Mouse (Mus musculus) heart, embryonic 13.5 days (tissue): ENCODE data around the gene E130308A19Rik. TPM values are rescaled to one million over a fixed set of nuclear protein-coding genes. Genes with fewer than 3 reads are reported as not detected.
"Not testable (repeated sequence)": the region's sequence is repeated elsewhere in the genome, so short reads cannot be mapped to it uniquely, and the experiment has no call there.

Experiments
- ATAC-seq: fragments of 200-750 bp; cut with Nextera tagmentation; 2 replicates; pipeline ENCODE4 v1.8.0; 2017; ENCODE audit warnings: moderate TSS enrichment; ENCODE audit not compliant: insufficient number of reproducible peaks, low FRiP score, low TSS enrichment; ENCODE audit errors: extremely low read depth
- H3K27ac ChIP-seq: fragments of 300-500 bp; sonication (generic); replicated peaks from 2 replicates; pipeline ENCODE4 v1.5.1; 2015; ENCODE audit warnings: moderate library complexity, mild to moderate bottlenecking, inconsistent platforms
- H3K27me3 ChIP-seq: fragments of 300-500 bp; sonication (generic); replicated peaks from 2 replicates; pipeline ENCODE4 v1.6.1; 2015; ENCODE audit warnings: mild to moderate bottlenecking, inconsistent platforms
- H3K36me3 ChIP-seq: fragments of 300-500 bp; sonication (generic); 2 replicates; pipeline ENCODE4 v1.6.1; 2015; ENCODE audit warnings: mild to moderate bottlenecking, inconsistent platforms
- H3K4me1 ChIP-seq: fragments of 300-500 bp; sonication (generic); 2 replicates; pipeline ENCODE4 v1.6.1; 2015; ENCODE audit warnings: inconsistent platforms
- H3K4me2 ChIP-seq: fragments of 300-500 bp; sonication (generic); 2 replicates; pipeline ENCODE4 v1.6.1; 2015; ENCODE audit warnings: inconsistent platforms, mild to moderate bottlenecking, moderate library complexity
- H3K4me3 ChIP-seq: fragments of 300-500 bp; sonication (generic); 2 replicates; pipeline ENCODE4 v1.5.1; 2015; ENCODE audit warnings: moderate library complexity, mild to moderate bottlenecking, inconsistent platforms
- H3K9ac ChIP-seq: fragments of 300-500 bp; sonication (generic); 2 replicates; pipeline ENCODE4 v1.6.1; 2015; ENCODE audit warnings: inconsistent platforms, mild to moderate bottlenecking, moderate library complexity
- H3K9me3 ChIP-seq: fragments of 300-500 bp; sonication (generic); 2 replicates; pipeline ENCODE4 v1.6.1; 2016; ENCODE audit warnings: inconsistent platforms
- WGBS: fragments of 180-500 bp; shearing (Covaris S2); methylation state at CpG from one replicate; pipeline ENCODE4 v1.1.7; 2015; ENCODE audit warnings: mixed read lengths; 5-methylcytosine and 5-hydroxymethylcytosine counted together
- polyA plus RNA-seq: library from polyadenylated mRNA; unstranded; fragments of >200 nt; fragmentation: Nextera tagmentation; extraction: Ambion mirVana; gene quantifications from 2 replicates; pipeline ENCODE4 v1.2.1, GENCODE M21; 2015

E130308A19Rik gene
- polyA plus RNA-seq, 1 experiment from 2014 or later: 20.5 TPM

- not testable (repeated sequence) for H3K4me2 ChIP-seq, H3K27me3 ChIP-seq, H3K27ac ChIP-seq, ATAC-seq, H3K36me3 ChIP-seq, H3K9ac ChIP-seq, H3K4me3 ChIP-seq, H3K4me1 ChIP-seq, H3K9me3 ChIP-seq
- 78% methylated on average over 2 of the region's 2 CpGs for WGBS
These were observed 167.6 kb downstream of the E130308A19Rik start for GRCm38 (mm10) chr4:59793626-59794025.

GRCm38 (mm10) chr4:59794116-59794515, 168.1 kb downstream of the E130308A19Rik start:
- no peak for ATAC-seq
- WGBS: 57% methylated on average over 2 of the region's 2 CpGs
- H3K27me3 ChIP-seq: no peaks in the 10 kb centered on the region
- no peak overlapping the region for H3K27ac ChIP-seq
- no peaks in the 10 kb centered on the region for H3K36me3 ChIP-seq
- no peak overlapping the region for H3K4me2 ChIP-seq
- no peaks in the 10 kb centered on the region for H3K4me1 ChIP-seq
- no peak overlapping the region for H3K9ac ChIP-seq
- no peak overlapping the region for H3K4me3 ChIP-seq
- no peaks in the 10 kb centered on the region for H3K9me3 ChIP-seq

GRCm38 (mm10) chr4:59795788-59796455, 169.9 kb downstream of the E130308A19Rik start:
- no peak for ATAC-seq
- no peaks in the 10 kb centered on the region for H3K4me1 ChIP-seq
- WGBS: 67% methylated on average over 2 of the region's 2 CpGs
- H3K4me3 ChIP-seq: no peak overlapping the region
- H3K36me3 ChIP-seq: no peaks in the 10 kb centered on the region
- H3K27ac ChIP-seq: no peak overlapping the region
- no peaks in the 10 kb centered on the region for H3K9me3 ChIP-seq
- H3K27me3 ChIP-seq: no peaks in the 10 kb centered on the region
- no peak overlapping the region for H3K4me2 ChIP-seq
- H3K9ac ChIP-seq: no peak overlapping the region

- WGBS: 70% methylated on average over 5 of the region's 5 CpGs
- Histone ChIP-seq H3K4me3 (no peak overlapping the region), H3K4me2 (no peak overlapping the region), H3K36me3 (no peaks in the 10 kb centered on the region), H3K4me1 (peaks cover 9% of the 10 kb centered on the region), H3K27me3 (no peaks in the 10 kb centered on the region), H3K9ac (no peak overlapping the region), H3K9me3 (no peaks in the 10 kb centered on the region), H3K27ac (no peak overlapping the region)
- ATAC-seq: no peak
These were observed 174.2 kb downstream of the E130308A19Rik start for GRCm38 (mm10) chr4:59800181-59800580.

- Histone ChIP-seq H3K4me3 (no peak within 1 kb of the TSS), H3K9ac (no peak within 1 kb of the TSS), H3K9me3 (no peaks in the 10 kb centered on the region), H3K4me1 (peaks cover 13% of the 10 kb centered on the region), H3K27me3 (no peaks in the 10 kb centered on the region), H3K36me3 (no peaks in the 10 kb centered on the region), H3K27ac (no peak within 1 kb of the TSS), H3K4me2 (no peak within 1 kb of the TSS)
- no peak for ATAC-seq
These were observed 175.5 kb downstream of the E130308A19Rik start, which contains the start of gene Inip for GRCm38 (mm10) chr4:59801489-59801888. Gene Inip (minus strand): TSS chr4:59801589.

GRCm38 (mm10) chr4:59802107-59802506, 176.1 kb downstream of the E130308A19Rik start:
- no peaks in the 10 kb centered on the region for H3K36me3 ChIP-seq
- ATAC-seq: no peak
- H3K27ac ChIP-seq: no peak overlapping the region
- H3K4me3 ChIP-seq: no peak overlapping the region
- WGBS: 70% methylated on average over 6 of the region's 6 CpGs
- no peaks in the 10 kb centered on the region for H3K9me3 ChIP-seq
- H3K9ac ChIP-seq: no peak overlapping the region
- peaks cover 19% of the 10 kb centered on the region for H3K4me1 ChIP-seq
- no peaks in the 10 kb centered on the region for H3K27me3 ChIP-seq
- H3K4me2 ChIP-seq: no peak overlapping the region

GRCm38 (mm10) chr4:59802792-59803191, 176.8 kb downstream of the E130308A19Rik start:
- Histone ChIP-seq H3K4me1 (peaks cover 26% of the 10 kb centered on the region), H3K27ac (no peak overlapping the region), H3K9me3 (no peaks in the 10 kb centered on the region), H3K9ac (no peak overlapping the region), H3K27me3 (no peaks in the 10 kb centered on the region), H3K36me3 (no peaks in the 10 kb centered on the region), H3K4me3 (no peak overlapping the region), H3K4me2 (no peak overlapping the region)
- ATAC-seq: no peak
- WGBS: 46% methylated on average over 4 of the region's 4 CpGs

GRCm38 (mm10) chr4:59803358-59803757, 177.3 kb downstream of the E130308A19Rik start:
- 81% methylated on average over 5 of the region's 5 CpGs for WGBS
- H3K4me2 ChIP-seq: no peak overlapping the region
- H3K9me3 ChIP-seq: no peaks in the 10 kb centered on the region
- ATAC-seq: no peak
- H3K27me3 ChIP-seq: no peaks in the 10 kb centered on the region
- no peak overlapping the region for H3K4me3 ChIP-seq
- H3K36me3 ChIP-seq: no peaks in the 10 kb centered on the region
- no peak overlapping the region for H3K9ac ChIP-seq
- peaks cover 26% of the 10 kb centered on the region for H3K4me1 ChIP-seq
- H3K27ac ChIP-seq: no peak overlapping the region

GRCm38 (mm10) chr4:59804754-59805153, 178.7 kb downstream of the E130308A19Rik start:
- H3K9me3 ChIP-seq: no peaks in the 10 kb centered on the region
- ATAC-seq: no peak
- H3K4me2 ChIP-seq: peak overlapping the region; percentile 99
- H3K27me3 ChIP-seq: no peaks in the 10 kb centered on the region
- peaks cover 4% of the 10 kb centered on the region; the same call in 1 of the 2 replicates for H3K36me3 ChIP-seq
- peaks cover 26% of the 10 kb centered on the region for H3K4me1 ChIP-seq
- 72% methylated on average over 1 of the region's 1 CpGs for WGBS
- peak overlapping the region; percentile 95 for H3K9ac ChIP-seq
- H3K4me3 ChIP-seq: peak overlapping the region; percentile 97
- H3K27ac ChIP-seq: peak overlapping the region; percentile 70

GRCm38 (mm10) chr4:59805181-59805967, 179.4 kb downstream of the E130308A19Rik start, which contains the start of gene Snx30:
Gene Snx30 (plus strand): TSS chr4:59805840.
- peak; percentile 83 for ATAC-seq
- peaks cover 4% of the 10 kb centered on the region; the same call in 1 of the 2 replicates for H3K36me3 ChIP-seq

GRCm38 (mm10) chr4:59805968-59806878, 180.2 kb downstream of the E130308A19Rik start:
- WGBS: 0% methylated on average over 56 of the region's 58 CpGs
- Histone ChIP-seq H3K9me3 (no peaks in the 10 kb centered on the region), H3K4me3 (peak overlapping the region; percentile 97), H3K27me3 (no peaks in the 10 kb centered on the region), H3K9ac (peak overlapping the region; percentile 95), H3K4me2 (peak overlapping the region; percentile 99), H3K36me3 (peaks cover 4% of the 10 kb centered on the region; the same call in 1 of the 2 replicates), H3K27ac (peak overlapping the region; percentile 70), H3K4me1 (peaks cover 26% of the 10 kb centered on the region)
- ATAC-seq: peak; percentile 71

More at GRCm38 (mm10) chr4:59805181-59805967, 179.4 kb downstream of the E130308A19Rik start, which contains the start of gene Snx30:
- H3K4me1 ChIP-seq: peaks cover 26% of the 10 kb centered on the region
- H3K27me3 ChIP-seq: no peaks in the 10 kb centered on the region
- H3K4me2 ChIP-seq: peak within 1 kb of the TSS; percentile 99
- H3K4me3 ChIP-seq: peak within 1 kb of the TSS; percentile 97
- no peaks in the 10 kb centered on the region for H3K9me3 ChIP-seq
- WGBS: 4% methylated on average over 32 of the region's 45 CpGs
- H3K27ac ChIP-seq: peak within 1 kb of the TSS; percentile 70
- peak within 1 kb of the TSS; percentile 95 for H3K9ac ChIP-seq
